Mouse (Mus musculus): Measurements from ENCODE around the gene Kat7. TPM values are rescaled to one million over a fixed set of nuclear protein-coding genes. Genes with fewer than 3 reads are reported as not detected.

Gene Kat7
- total RNA-seq, 2 experiments from 2014 or later, result 70.8 to 111 TPM

- 0 out of 2 replicates have a peak, but pooled peaks have one; percentile 2 for ATAC-seq (replicated peaks; ENCODE audit: poor library complexity)
These were observed 24.5 kb upstream of the Kat7 start for GRCm38 (mm10) chr11:95334448-95335060.

- peak; percentile 54 for ATAC-seq (replicated peaks; ENCODE audit: poor library complexity)
These were observed 23.8 kb upstream of the Kat7 start for GRCm38 (mm10) chr11:95333805-95334204.

GRCm38 (mm10) chr11:95333209-95333608 lies 23.2 kb upstream of the Kat7 start:
- ATAC-seq (replicated peaks; ENCODE audit: poor library complexity), result peak; percentile 16

- no peak for ATAC-seq (replicated peaks; ENCODE audit: poor library complexity)
These were observed 20.6 kb upstream of the Kat7 start for GRCm38 (mm10) chr11:95330662-95331061.

GRCm38 (mm10) chr11:95328629-95329028 lies 18.6 kb upstream of the Kat7 start:
- no peak for ATAC-seq (replicated peaks; ENCODE audit: poor library complexity)

- no peak for ATAC-seq (replicated peaks; ENCODE audit: poor library complexity)
These were observed 16.2 kb upstream of the Kat7 start for GRCm38 (mm10) chr11:95326243-95326642.

GRCm38 (mm10) chr11:95325832-95326231 lies 15.8 kb upstream of the Kat7 start:
- ATAC-seq (replicated peaks; ENCODE audit: poor library complexity), result no peak

GRCm38 (mm10) chr11:95324181-95324580 lies 14.1 kb upstream of the Kat7 start:
- ATAC-seq (replicated peaks; ENCODE audit: poor library complexity), result no peak

GRCm38 (mm10) chr11:95320010-95320409 lies 10.0 kb upstream of the Kat7 start:
- peak; percentile 75 for ATAC-seq (replicated peaks; ENCODE audit: poor library complexity)

GRCm38 (mm10) chr11:95319506-95319905 lies 9.5 kb upstream of the Kat7 start:
- ATAC-seq (replicated peaks; ENCODE audit: poor library complexity), result peak; percentile 37

GRCm38 (mm10) chr11:95318116-95318515 lies 8.1 kb upstream of the Kat7 start:
- ATAC-seq (replicated peaks; ENCODE audit: poor library complexity), result peak; percentile 81

- no peak for ATAC-seq (replicated peaks; ENCODE audit: poor library complexity)
These were observed 5.3 kb upstream of the Kat7 start for GRCm38 (mm10) chr11:95315215-95315955.

- ATAC-seq (replicated peaks; ENCODE audit: poor library complexity), result no peak
These were observed 1.4 kb upstream of the Kat7 start for GRCm38 (mm10) chr11:95311425-95311807.

GRCm38 (mm10) chr11:95310648-95311424 lies 790 bp upstream of the Kat7 start:
- no peak for ATAC-seq (replicated peaks; ENCODE audit: poor library complexity)

- peak; percentile 90 for ATAC-seq (replicated peaks; ENCODE audit: poor library complexity)
These were observed 488 bp downstream of the Kat7 start for GRCm38 (mm10) chr11:95309510-95310006.

GRCm38 (mm10) chr11:95307526-95307925 lies 2.5 kb downstream of the Kat7 start:
- ATAC-seq (replicated peaks; ENCODE audit: poor library complexity), result no peak

- no peak for ATAC-seq (replicated peaks; ENCODE audit: poor library complexity)
These were observed 4.4 kb downstream of the Kat7 start for GRCm38 (mm10) chr11:95305600-95305999.

GRCm38 (mm10) chr11:95301772-95302171 lies 8.3 kb downstream of the Kat7 start:
- no peak for ATAC-seq (replicated peaks; ENCODE audit: poor library complexity)

GRCm38 (mm10) chr11:95299886-95300285 lies 10.2 kb downstream of the Kat7 start:
- ATAC-seq (replicated peaks; ENCODE audit: poor library complexity), result no peak

- peak; percentile 93 for ATAC-seq (replicated peaks; ENCODE audit: poor library complexity)
These were observed 11.9 kb downstream of the Kat7 start for GRCm38 (mm10) chr11:95298146-95298545.

- ATAC-seq (replicated peaks; ENCODE audit: poor library complexity), result no peak
These were observed 14.3 kb downstream of the Kat7 start for GRCm38 (mm10) chr11:95295736-95296135.
